Mouse (Mus musculus) olfactory bulb, adult 2 months (tissue): ENCODE results near the gene Polr2c.
"Not testable (repeated sequence)": the region's sequence is repeated elsewhere in the genome, so short reads cannot be mapped to it uniquely, and the experiment has no call there.

ENCODE experiments used
- CTCF ChIP-seq: fragments of 200-500 bp; IDR thresholded peaks from 2 replicates; pipeline ENCODE4 v1.5.1; 2012; ENCODE audit warnings: low read depth, mild to moderate bottlenecking, low read length, moderate library complexity; ENCODE audit not compliant: insufficient read depth
- POLR2A ChIP-seq: fragments of 200-500 bp; IDR thresholded peaks from 2 replicates; pipeline ENCODE4 v1.6.1; 2012; ENCODE audit warnings: mild to moderate bottlenecking, low read depth, low read length, moderate library complexity; ENCODE audit not compliant: insufficient read depth

- not testable (repeated sequence) for TF ChIP-seq POLR2A, CTCF
These were observed 21.5 kb upstream of the Polr2c start for GRCm38 (mm10) chr8:94835751-94836150.
